Mouse (Mus musculus) ES-E14 (cell line): ENCODE measurements around the gene Btbd2. TPM values are rescaled to one million over a fixed set of nuclear protein-coding genes. Genes with fewer than 3 reads are reported as not detected.

Experiments
- DNase-seq: peaks from one replicate; pipeline ENCODE4 v3.0.0-alpha.2; 2013; ENCODE audit warnings: low read depth, low spot score
- H3K27ac ChIP-seq: 2 replicates; pipeline ENCODE4 v1.5.1; 2012; ENCODE audit warnings: low read depth, mild to moderate bottlenecking, low read length, moderate library complexity, mixed read lengths; ENCODE audit not compliant: poor library complexity, insufficient read depth, severe bottlenecking
- H3K36me3 ChIP-seq: 2 replicates; pipeline ENCODE4 v1.6.1; 2012; ENCODE audit warnings: mild to moderate bottlenecking, low read length, moderate library complexity, mixed read lengths; ENCODE audit not compliant: control insufficient read depth, poor library complexity, insufficient read depth, severe bottlenecking
- H3K4me1 ChIP-seq, 2 experiments: fragments of 150-350 bp in 1 of 2; sonication (generic) in 1 of 2; 2 replicates each; pipeline ENCODE4 v1.6.1; 2012; ENCODE audit warnings: low read length in 2 of 2, mild to moderate bottlenecking in 1 of 2, mixed read lengths in 1 of 2; ENCODE audit not compliant: control insufficient read depth in 2 of 2, insufficient read depth in 2 of 2, poor library complexity in 1 of 2
- H3K4me3 ChIP-seq, 2 experiments: fragments of 150-350 bp in 1 of 2; sonication (generic) in 1 of 2; 2 replicates each; pipeline ENCODE4 v1.5.1; 2012; ENCODE audit warnings: low read length in 2 of 2, low read depth in 1 of 2, mild to moderate bottlenecking in 1 of 2, mixed read lengths in 1 of 2; ENCODE audit not compliant: insufficient read depth in 1 of 2, poor library complexity in 1 of 2, severe bottlenecking in 1 of 2
- H3K9ac ChIP-seq: 2 replicates; pipeline ENCODE4 v1.6.1; 2012; ENCODE audit warnings: low read depth, mild to moderate bottlenecking, low read length, mixed read lengths; ENCODE audit not compliant: poor library complexity, insufficient read depth, severe bottlenecking
- H3K9me3 ChIP-seq: fragments of 150-350 bp; sonication (generic); 2 replicates; pipeline ENCODE4 v1.6.1; 2012; ENCODE audit warnings: low read depth, mild to moderate bottlenecking, low read length; ENCODE audit not compliant: control insufficient read depth, insufficient read depth
- CHD2 ChIP-seq: IDR thresholded peaks from 2 replicates; pipeline ENCODE4 v1.6.1; 2014; ENCODE audit warnings: mild to moderate bottlenecking, low read depth, low read length, inconsistent platforms
- HCFC1 ChIP-seq: IDR thresholded peaks from 2 replicates; pipeline ENCODE4 v1.6.1; 2012; ENCODE audit warnings: low read length, inconsistent platforms, borderline replicate concordance; ENCODE audit not compliant: insufficient read depth
- MAFK ChIP-seq: IDR thresholded peaks from 2 replicates; pipeline ENCODE4 v1.6.1; 2014; ENCODE audit warnings: mild to moderate bottlenecking, low read depth, low read length, inconsistent platforms; ENCODE audit not compliant: insufficient read depth
- ZC3H11A ChIP-seq: IDR thresholded peaks from 2 replicates; pipeline ENCODE4 v1.6.1; 2012; ENCODE audit warnings: low read depth, mild to moderate bottlenecking, inconsistent platforms, low read length, borderline replicate concordance
- ZNF384 ChIP-seq: IDR thresholded peaks from 2 replicates; pipeline ENCODE4 v1.6.1; 2012; ENCODE audit warnings: low read depth, low read length, inconsistent platforms
- in situ Hi-C, 2 experiments: fragments of 600-800 bp; cut with MboI; formaldehyde crosslinking; loops; one replicate each; pipeline ENCODE4 v1.15.1; 2025; ENCODE audit warnings: low sequenced_read_pairs in 2 of 2, inconsistent platforms in 1 of 2; ENCODE audit not compliant: unreplicated experiment in 2 of 2
- total RNA-seq: library from RNA; depleted of rRNA; stranded (reverse); fragments of 300-350 nt; gene quantifications from 2 replicates; pipeline ENCODE4 v1.2.3, GENCODE M21; 2012

Gene Btbd2
- total RNA-seq, 1 experiment = 45.7 TPM

- Histone ChIP-seq H3K27ac (no peak overlapping the region), H3K4me3 (no peak overlapping the region), H3K9ac (no peak overlapping the region; the same call in 1 of the 2 replicates), H3K4me1 (peaks cover 0 to 24% of the 10 kb centered on the region in 2 experiments; a peak in 3 of 4 replicates), H3K36me3 (peaks cover 43% of the 10 kb centered on the region), H3K9me3 (no peaks in the 10 kb centered on the region)
- in situ Hi-C loops = no loop called here
- TF ChIP-seq HCFC1 = no peak
- TF ChIP-seq ZNF384 = no peak
- TF ChIP-seq ZC3H11A = no peak
- TF ChIP-seq MAFK = no peak
- TF ChIP-seq CHD2 = no peak
- no peak for DNase-seq
Measured at GRCm38 (mm10) chr10:80665981-80666733, 9.3 kb upstream of the Btbd2 start.

- Histone ChIP-seq H3K27ac (no peak overlapping the region), H3K36me3 (peaks cover 39% of the 10 kb centered on the region), H3K4me3 (no peak overlapping the region), H3K4me1 (peaks cover 0 to 24% of the 10 kb centered on the region in 2 experiments; a peak in 3 of 4 replicates), H3K9me3 (no peaks in the 10 kb centered on the region), H3K9ac (no peak overlapping the region)
- in situ Hi-C loops = no loop called here
- no peak for TF ChIP-seq CHD2
- TF ChIP-seq ZNF384 = no peak
- no peak for TF ChIP-seq HCFC1
- TF ChIP-seq ZC3H11A = no peak
- no peak for TF ChIP-seq MAFK
- no peak for DNase-seq
Measured at GRCm38 (mm10) chr10:80665459-80665858, 8.6 kb upstream of the Btbd2 start.

- Histone ChIP-seq H3K9ac (peak overlapping the region; percentile 73; the same call in 1 of the 2 replicates), H3K4me3 (peak overlapping the region; percentile 31 to 45; a peak in 3 of 4 replicates), H3K27ac (no peak overlapping the region), H3K9me3 (no peaks in the 10 kb centered on the region), H3K36me3 (peaks cover 36% of the 10 kb centered on the region), H3K4me1 (peaks cover 0 to 24% of the 10 kb centered on the region in 2 experiments; a peak in 3 of 4 replicates)
- in situ Hi-C loops = no loop called here
- no peak for DNase-seq
- TF ChIP-seq ZNF384 = no peak
Measured at GRCm38 (mm10) chr10:80665016-80665380, 8.1 kb upstream of the Btbd2 start.

GRCm38 (mm10) chr10:80664197-80665015 lies 7.5 kb upstream of the Btbd2 start:
- peaks cover 30% of the 10 kb centered on the region for H3K36me3 ChIP-seq
- peaks cover 0 to 24% of the 10 kb centered on the region in 2 experiments; a peak in 3 of 4 replicates for H3K4me1 ChIP-seq
- H3K27ac ChIP-seq = peak overlapping the region; percentile 55; the same call in 1 of the 2 replicates
- in situ Hi-C loops = no loop called here
- H3K9ac ChIP-seq = peak overlapping the region; percentile 73
- TF ChIP-seq ZNF384 (peak; percentile 79), MAFK (no peak)
- peak overlapping the region; percentile 31 to 45 for H3K4me3 ChIP-seq
- H3K9me3 ChIP-seq = no peaks in the 10 kb centered on the region
- no peak for DNase-seq
